Mouse (Mus musculus) c-Kit-positive CD71-positive TER-119-positive erythroid progenitor cells, embryonic 14.5 days (primary cell): Measurements from ENCODE around the gene Crkl.
"Not testable (repeated sequence)": the region's sequence is repeated elsewhere in the genome, so short reads cannot be mapped to it uniquely, and the experiment has no call there.

Experiments
- DNase-seq: peaks from one replicate; pipeline ENCODE4 v3.0.0-alpha.2; 2013; ENCODE audit warnings: low spot score

Gene Crkl

GRCm38 (mm10) chr16:17486505-17486904, 34.7 kb downstream of the Crkl start:
- no peak for DNase-seq

GRCm38 (mm10) chr16:17488478-17489468, 37.0 kb downstream of the Crkl start:
- DNase-seq = peak; percentile 19

- no peak for DNase-seq
Measured at GRCm38 (mm10) chr16:17489469-17490111, 37.8 kb downstream of the Crkl start, which contains the start of gene Aifm3. TSS of gene Aifm3 (plus strand) at chr16:17489611.

GRCm38 (mm10) chr16:17491154-17491553, 39.4 kb downstream of the Crkl start:
- DNase-seq = no peak

- no peak for DNase-seq
Measured at GRCm38 (mm10) chr16:17491896-17492561, 40.2 kb downstream of the Crkl start.

- no peak for DNase-seq
Measured at GRCm38 (mm10) chr16:17496499-17497305, 44.9 kb downstream of the Crkl start.

- DNase-seq = no peak
Measured at GRCm38 (mm10) chr16:17499249-17499883, 47.6 kb downstream of the Crkl start.

GRCm38 (mm10) chr16:17502681-17503080, 50.9 kb downstream of the Crkl start:
- no peak for DNase-seq

GRCm38 (mm10) chr16:17507018-17507552, 55.3 kb downstream of the Crkl start:
- DNase-seq = no peak

- DNase-seq = not testable (repeated sequence)
Measured at GRCm38 (mm10) chr16:17508031-17508430, 56.2 kb downstream of the Crkl start.

GRCm38 (mm10) chr16:17508546-17509239, 56.9 kb downstream of the Crkl start, which contains the start of gene Lztr1:
TSS of gene Lztr1 (plus strand) at chr16:17508688.
- peak; percentile 88 for DNase-seq

- DNase-seq = no peak
Measured at GRCm38 (mm10) chr16:17509240-17509597, 57.4 kb downstream of the Crkl start.

GRCm38 (mm10) chr16:17510143-17510542, 58.4 kb downstream of the Crkl start:
- DNase-seq = no peak

GRCm38 (mm10) chr16:17510686-17511085, 58.9 kb downstream of the Crkl start:
- no peak for DNase-seq

- DNase-seq = no peak
Measured at GRCm38 (mm10) chr16:17511431-17511830, 59.6 kb downstream of the Crkl start.

GRCm38 (mm10) chr16:17518910-17519309, 67.1 kb downstream of the Crkl start:
- DNase-seq = no peak

- DNase-seq = no peak
Measured at GRCm38 (mm10) chr16:17524156-17524555, 72.4 kb downstream of the Crkl start.

- DNase-seq = no peak
Measured at GRCm38 (mm10) chr16:17525524-17525923, 73.7 kb downstream of the Crkl start.

GRCm38 (mm10) chr16:17526223-17526622, 74.4 kb downstream of the Crkl start:
- no peak for DNase-seq

GRCm38 (mm10) chr16:17527606-17528005, 75.8 kb downstream of the Crkl start:
- no peak for DNase-seq
